Mouse (Mus musculus): ENCODE measurements around the gene Ccdc71.

Gene Ccdc71

GRCm38 (mm10) chr9:108460319-108461178 is at the start of gene Ccdc71:
Ccdc71 (plus strand) TSS chr9:108460527.
- peak; percentile 85 to 89 for DNase-seq

DNA sequence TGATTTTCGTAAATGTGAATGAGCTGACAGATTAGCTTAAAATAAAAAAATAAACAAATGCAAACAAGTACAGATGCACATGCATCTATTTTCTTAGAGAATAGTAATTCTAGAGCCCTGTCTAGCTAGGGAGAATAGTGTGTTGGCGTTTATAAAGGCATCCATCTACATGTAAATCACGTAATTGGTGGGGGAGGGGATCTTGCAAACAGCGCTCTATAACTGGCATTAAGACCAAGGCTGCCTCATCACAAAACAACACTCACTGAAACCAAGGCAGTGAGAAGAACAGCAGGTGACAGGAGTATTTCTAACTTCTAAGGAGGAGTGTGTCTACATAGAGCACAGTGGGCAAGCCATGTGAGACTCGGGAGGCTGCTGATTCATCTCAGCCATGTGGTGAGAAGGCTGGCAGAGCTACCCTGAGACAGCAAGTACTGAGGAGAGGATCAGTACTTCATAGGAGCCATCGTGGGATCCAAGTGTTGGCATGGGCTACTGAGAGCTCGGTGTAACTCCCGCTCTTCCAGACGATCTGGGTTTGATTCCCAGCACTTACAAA is 48.9 kb upstream of the Ccdc71 start:
- DNase-seq: no peak

GRCm38 (mm10) chr9:108412221-108412620 is 48.1 kb upstream of the Ccdc71 start:
- DNase-seq: peak in 1 of 2 experiments; percentile 13

DNA sequence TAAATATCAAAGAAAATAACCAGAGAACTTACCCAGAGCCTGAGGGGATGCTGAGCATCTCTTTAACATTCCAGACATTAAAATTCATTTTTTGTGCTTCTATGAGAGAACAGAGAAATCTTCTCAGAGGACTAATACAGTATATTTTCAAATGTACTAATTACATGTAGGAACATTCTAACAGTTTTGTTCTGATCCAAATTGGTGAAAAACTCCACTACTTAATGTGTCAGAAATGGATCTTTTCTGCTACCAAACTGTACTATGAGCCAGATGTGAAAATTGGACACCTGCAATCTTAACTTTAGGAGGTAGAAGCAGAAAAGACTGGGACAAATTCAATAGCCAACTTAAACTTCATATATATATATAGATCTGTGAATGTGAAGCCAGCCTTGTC is 31.9 kb upstream of the Ccdc71 start, which contains the start of gene Ccdc36:
Gene Ccdc36, minus strand, starts transcription at position 101 of the 400 bp plus-strand sequence.
- no peak for DNase-seq

DNA sequence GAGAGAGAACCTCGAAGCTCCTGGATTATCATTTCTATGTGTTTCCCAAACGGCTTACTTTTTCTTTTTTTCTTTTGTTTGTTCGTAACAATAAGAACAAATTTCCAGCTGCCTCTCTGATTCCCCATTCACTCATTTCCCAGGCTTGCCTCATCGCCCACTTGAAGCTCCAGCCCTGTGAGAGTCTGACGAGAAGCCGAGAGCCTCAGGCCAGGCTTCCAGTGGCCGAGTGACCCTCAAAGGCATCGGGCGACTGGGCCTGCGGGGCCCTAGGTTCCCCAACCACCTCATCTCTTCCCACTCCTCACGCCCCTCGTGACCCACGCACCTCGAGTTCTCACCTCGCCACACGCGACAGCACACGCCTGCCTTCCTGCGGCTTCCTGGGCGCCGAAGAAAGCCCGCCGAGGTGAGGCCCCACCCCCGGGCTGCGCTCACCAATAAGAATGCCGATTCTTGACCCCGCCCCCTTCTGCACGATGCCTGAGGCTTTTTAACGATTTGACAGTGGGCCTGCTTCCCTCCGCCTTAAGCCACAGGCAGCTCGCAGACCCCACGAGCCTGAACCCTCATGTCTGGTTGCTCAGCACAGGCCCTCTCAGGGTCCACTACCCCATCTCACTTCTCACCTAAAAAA is 28.8 kb upstream of the Ccdc71 start:
- DNase-seq: no peak

- DNase-seq: no peak
These were observed 24.1 kb upstream of the Ccdc71 start, which contains the start of gene BC048562 for GRCm38 (mm10) chr9:108436182-108436581. BC048562 (plus strand) TSS chr9:108436482.

DNA sequence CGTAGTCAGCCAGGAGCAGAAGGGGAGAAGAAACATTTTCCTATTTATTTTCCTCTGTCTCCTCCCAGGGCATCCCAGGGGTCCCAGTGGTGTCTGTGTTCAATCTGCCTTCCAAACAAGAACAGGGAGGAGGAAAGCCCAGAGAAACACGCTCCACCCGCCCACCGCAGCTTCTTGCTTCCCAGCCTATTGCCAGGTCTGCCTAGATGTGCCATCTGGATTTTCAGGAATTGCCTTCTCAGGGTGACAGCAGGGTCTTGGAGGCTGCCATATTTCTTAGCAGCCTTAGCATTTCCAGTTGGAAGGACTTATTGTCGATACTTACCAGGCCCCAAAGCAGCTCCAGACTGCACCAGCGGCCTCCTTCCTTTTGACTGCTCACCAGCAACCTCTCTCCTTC is 21.2 kb upstream of the Ccdc71 start:
- no peak for DNase-seq

DNA sequence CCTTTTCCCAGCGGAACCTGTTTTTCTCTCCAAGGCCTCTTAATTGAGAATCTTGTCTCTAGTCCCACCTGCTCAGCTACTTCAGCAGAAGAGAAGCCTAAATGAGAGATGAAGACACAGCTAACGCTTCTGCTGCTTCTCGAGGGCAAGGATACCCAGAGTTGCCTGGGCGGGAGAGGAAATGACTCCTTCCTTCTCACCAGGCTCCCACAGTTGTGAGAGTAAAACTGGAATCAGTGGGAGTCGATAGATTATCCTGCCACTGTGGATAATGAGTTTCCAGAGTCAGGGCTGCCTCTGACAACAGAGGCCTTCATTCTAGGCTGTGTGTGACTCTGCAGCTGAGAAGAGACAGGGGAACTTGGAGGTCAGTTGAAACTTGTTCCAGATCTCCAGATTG is 19.8 kb upstream of the Ccdc71 start:
- DNase-seq: no peak

GRCm38 (mm10) chr9:108441236-108441919 is 18.9 kb upstream of the Ccdc71 start:
- DNase-seq: no peak

- DNase-seq: no peak
These were observed 15.2 kb upstream of the Ccdc71 start for GRCm38 (mm10) chr9:108445125-108445524.

- no peak for DNase-seq
These were observed 10.5 kb upstream of the Ccdc71 start for GRCm38 (mm10) chr9:108449860-108450259.

- peak in 1 of 2 experiments; percentile 24 for DNase-seq
These were observed 9.8 kb upstream of the Ccdc71 start for GRCm38 (mm10) chr9:108450292-108451169.

DNA sequence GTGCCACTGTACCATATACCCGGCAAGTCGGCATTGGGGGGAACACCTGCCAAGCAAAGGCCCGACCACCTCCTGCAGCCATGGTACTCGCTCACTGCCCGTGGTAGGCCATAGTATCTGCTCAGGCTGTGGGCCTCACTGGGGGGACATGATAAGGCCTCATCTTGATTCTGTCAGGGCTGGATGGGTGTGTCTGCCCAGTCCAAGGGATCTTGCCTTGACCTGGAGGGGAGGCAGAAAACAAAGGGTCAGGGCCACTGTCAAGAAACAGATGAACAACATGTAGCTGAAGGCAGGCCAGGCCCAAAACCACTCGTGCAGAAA is 9.2 kb upstream of the Ccdc71 start:
- DNase-seq: no peak

DNA sequence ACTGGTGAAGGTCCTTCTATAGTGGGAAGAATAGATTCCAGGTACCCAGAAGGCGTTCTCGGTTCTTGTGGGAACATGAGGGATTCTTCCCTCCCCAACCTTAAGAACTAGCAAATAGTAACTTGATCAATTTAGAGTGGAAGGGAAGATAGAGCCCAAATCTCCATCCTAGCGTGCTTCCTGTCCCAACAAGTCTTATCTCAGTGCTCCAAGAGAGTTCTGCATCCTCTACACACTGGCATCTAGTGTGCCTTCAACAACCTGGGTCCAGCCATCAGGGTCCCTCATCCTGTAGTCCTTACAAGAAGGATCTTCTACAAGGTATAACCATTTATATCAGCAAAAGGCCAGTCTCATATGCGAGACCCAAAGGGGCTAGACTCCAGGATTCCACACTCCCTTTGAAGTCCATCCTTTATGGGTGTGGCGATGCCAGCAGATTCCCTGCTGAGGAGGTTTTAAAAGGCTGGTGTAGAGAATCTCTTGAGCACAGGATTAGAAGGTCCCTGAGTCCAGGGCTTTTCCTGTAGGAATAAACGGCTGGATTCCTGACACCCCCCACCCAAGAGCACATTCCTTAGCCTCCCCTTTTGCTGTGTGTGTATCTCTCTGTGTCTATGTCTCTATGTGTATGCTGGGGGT is 8.7 kb upstream of the Ccdc71 start:
- no peak for DNase-seq

DNA sequence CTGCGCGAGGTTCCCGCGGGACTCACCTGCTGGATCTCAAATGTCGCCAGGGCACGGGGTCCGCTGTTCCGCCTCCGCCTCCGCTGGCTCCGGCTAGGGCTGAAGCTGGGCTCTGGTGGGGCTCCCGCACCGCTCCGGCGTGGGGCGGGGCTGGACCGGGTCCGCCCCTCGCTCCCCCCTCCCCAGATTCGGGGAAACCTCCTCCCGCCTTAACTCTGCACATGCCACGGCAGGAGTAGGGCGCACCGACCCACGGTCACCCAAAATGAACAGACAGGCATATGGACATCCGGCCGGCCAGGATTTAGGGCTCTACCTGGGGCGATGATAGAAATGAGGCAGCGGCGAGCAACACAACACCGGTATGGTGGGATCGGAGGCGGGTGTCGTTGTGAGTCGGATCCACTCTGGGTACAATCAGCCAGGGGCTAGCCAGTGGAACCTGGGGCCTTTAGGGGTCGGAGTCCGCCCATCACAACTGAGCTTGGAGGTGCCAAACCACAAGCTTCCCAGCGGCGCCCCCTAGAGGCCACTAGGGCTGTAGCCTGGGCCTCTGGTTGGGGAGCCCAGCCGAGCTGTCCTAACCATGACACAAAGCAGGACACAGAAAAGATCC is 7.9 kb upstream of the Ccdc71 start:
- peak; percentile 77 to 84 for DNase-seq

GRCm38 (mm10) chr9:108452911-108453310 is 7.4 kb upstream of the Ccdc71 start:
- DNase-seq: no peak

GRCm38 (mm10) chr9:108453458-108453857 is 6.9 kb upstream of the Ccdc71 start:
- DNase-seq: no peak

DNA sequence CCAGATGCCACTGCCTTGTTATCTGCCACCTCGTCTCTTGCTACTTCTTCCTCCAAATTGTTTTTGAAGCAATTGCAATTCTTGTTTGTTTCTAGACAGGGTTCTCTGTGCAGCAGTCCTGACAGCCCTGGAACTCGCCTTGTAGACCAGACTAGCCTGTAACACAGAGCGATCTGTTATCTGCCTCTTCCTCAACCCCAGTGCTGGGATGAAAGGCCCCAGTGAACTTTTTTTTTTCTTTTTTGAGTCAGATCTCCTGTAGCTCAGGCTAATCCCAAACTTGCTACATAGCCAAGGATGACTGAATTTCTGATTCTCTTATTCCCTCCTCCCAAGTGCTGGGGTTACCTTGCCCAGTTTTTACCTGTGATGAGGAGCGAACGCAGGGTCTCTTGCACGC is 5.9 kb upstream of the Ccdc71 start:
- DNase-seq: no peak

DNA sequence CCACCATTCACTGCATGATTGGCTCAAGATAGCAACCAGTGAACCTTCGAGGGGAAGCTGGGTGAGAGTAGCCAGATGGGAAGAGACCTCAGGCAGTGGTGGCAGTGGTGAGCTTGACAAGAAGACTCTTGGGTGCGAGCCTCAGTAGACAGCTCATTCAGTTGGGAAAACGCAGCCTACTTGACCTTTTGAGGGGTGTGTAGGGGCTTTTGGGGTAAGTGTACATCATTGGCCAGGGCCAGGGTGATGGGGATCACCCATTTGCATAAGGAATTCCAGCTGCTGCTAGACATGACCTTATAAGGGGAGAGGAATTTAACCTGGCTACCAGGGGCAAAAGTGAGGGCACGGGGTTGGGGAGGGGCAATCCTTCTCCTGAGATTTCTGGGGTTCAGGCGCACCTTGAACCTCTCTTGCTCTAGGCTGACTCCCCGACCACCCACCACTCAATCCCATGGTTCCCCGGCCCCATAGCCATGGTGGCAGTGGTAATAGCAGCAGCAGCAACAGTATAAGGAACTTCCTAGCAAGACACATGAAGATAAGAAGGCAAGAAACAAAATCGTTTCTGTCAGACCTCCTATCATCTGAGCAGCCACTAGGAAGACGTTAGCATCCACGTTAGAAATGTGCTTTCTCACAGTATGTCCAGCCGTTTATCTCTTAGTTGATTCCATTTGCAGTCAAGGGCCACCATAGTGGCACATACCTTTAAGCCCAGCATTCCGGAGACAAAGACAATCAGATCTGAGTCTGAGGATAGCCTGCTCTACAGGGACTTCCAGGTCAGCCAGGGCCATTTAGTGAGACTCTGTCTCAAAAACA is 4.4 kb upstream of the Ccdc71 start:
- no peak for DNase-seq

- DNase-seq: no peak
These were observed 3.4 kb upstream of the Ccdc71 start for GRCm38 (mm10) chr9:108456953-108457352.
